ENCODE assay signal across 25 mouse cellular contexts in genomic region chr19:34396276-34396675, GRCm38 (mm10).
DNase-seq lines count a peak whose midpoint lies in the region; ATAC-seq lines count a peak whose summit lies in the region.
"Had no signal": no experiment of that assay in that cellular context is flagged by ENCODE, and none has a peak within 500 bp of the region (broad histone marks: within the 10 kb centered on the region; RNA-seq: fewer than 3 reads in every experiment).

No protein-coding gene starts in this region.

- 81% methylated on average over 9 of the region's 9 CpGs for WGBS in kidney, embryonic 15.5 days
- WGBS in kidney, embryonic 14.5 days = 83% methylated on average over 9 of the region's 9 CpGs
- 93% methylated on average over 9 of the region's 9 CpGs for WGBS in limb, embryonic 10.5 days

- no peaks in the 10 kb centered on the region for H3K27me3 ChIP-seq in kidney, embryonic 15.5 days
- H3K27me3 ChIP-seq in kidney, embryonic 14.5 days (ENCODE audit: control insufficient read depth, insufficient read depth, low read length) = no peaks in the 10 kb centered on the region
- no peaks in the 10 kb centered on the region for H3K27me3 ChIP-seq in limb, embryonic 10.5 days (ENCODE audit: low read depth, poor library complexity, severe bottlenecking)
- H3K27me3 ChIP-seq: liver, embryonic 15.5 days; megakaryocyte, embryonic 14.5 days; midbrain, embryonic 12.5 days; neural tube, embryonic 13.5 days had no signal

- H3K36me3 ChIP-seq in kidney, embryonic 15.5 days = no peaks in the 10 kb centered on the region
- H3K36me3 ChIP-seq in kidney, embryonic 14.5 days (ENCODE audit: control insufficient read depth, insufficient read depth, low read length) = no peaks in the 10 kb centered on the region
- H3K36me3 ChIP-seq in limb, embryonic 10.5 days = no peaks in the 10 kb centered on the region
- H3K36me3 ChIP-seq: heart, embryonic 10.5 days; liver, embryonic 15.5 days; midbrain, embryonic 12.5 days; neural tube, embryonic 13.5 days had no signal

- no peak overlapping the region for H3K4me3 ChIP-seq in kidney, embryonic 15.5 days (replicated peaks)
- H3K4me3 ChIP-seq in kidney, embryonic 14.5 days (ENCODE audit: low read length) = no peak overlapping the region
- no peak overlapping the region for H3K4me3 ChIP-seq in limb, embryonic 10.5 days
- H3K4me3 ChIP-seq: heart, embryonic 10.5 days; liver, embryonic 15.5 days; megakaryocyte, embryonic 14.5 days; midbrain, embryonic 12.5 days; neural tube, embryonic 13.5 days had no signal

- H3K27ac ChIP-seq in kidney, embryonic 15.5 days = 0 out of 2 replicates have a peak overlapping the region, but pooled peaks have one; percentile 6
- H3K27ac ChIP-seq in kidney, embryonic 14.5 days (ENCODE audit: low read depth, low read length) = no peak overlapping the region
- no peak overlapping the region for H3K27ac ChIP-seq in limb, embryonic 10.5 days
- H3K27ac ChIP-seq: heart, embryonic 10.5 days; hindbrain, embryonic 14.5 days; liver, embryonic 15.5 days; midbrain, embryonic 12.5 days; neural tube, embryonic 13.5 days had no signal

- no peaks in the 10 kb centered on the region for H3K9me3 ChIP-seq in kidney, embryonic 15.5 days (replicated peaks)
- no peaks in the 10 kb centered on the region for H3K9me3 ChIP-seq in kidney, embryonic 14.5 days (ENCODE audit: control insufficient read depth, low read length)
- no peaks in the 10 kb centered on the region for H3K9me3 ChIP-seq in limb, embryonic 10.5 days (replicated peaks)
- H3K9me3 ChIP-seq: heart, embryonic 10.5 days; liver, embryonic 15.5 days; megakaryocyte, embryonic 14.5 days; midbrain, embryonic 12.5 days; neural tube, embryonic 13.5 days had no signal

- H3K4me2 ChIP-seq in kidney, embryonic 15.5 days = no peak overlapping the region
- H3K4me2 ChIP-seq in kidney, embryonic 14.5 days (replicated peaks; ENCODE audit: low read depth, low read length) = no peak overlapping the region
- H3K4me2 ChIP-seq: hindbrain, embryonic 14.5 days; liver, embryonic 15.5 days; midbrain, embryonic 12.5 days; neural tube, embryonic 13.5 days had no signal

- H3K9ac ChIP-seq in kidney, embryonic 15.5 days = no peak overlapping the region
- no peak overlapping the region for H3K9ac ChIP-seq in kidney, embryonic 14.5 days (ENCODE audit: low read depth, low read length)
- H3K9ac ChIP-seq: hindbrain, embryonic 14.5 days; liver, embryonic 15.5 days; midbrain, embryonic 12.5 days; neural tube, embryonic 13.5 days had no signal

- DNase-seq in heart, adult 9 months (ENCODE audit: low spot score in 2 of 2) = peak; percentile 17 to 42
- no peak for DNase-seq in heart, postnatal 10 days
- DNase-seq in ES-CJ7 (ENCODE audit: low read depth, low spot score) (peak; percentile 13), R1 (ENCODE audit: low read depth, low spot score) (peak; percentile 50)
- DNase-seq in limb, embryonic 10.5 days (ENCODE audit: low spot score) = no peak
- DNase-seq: adrenal gland, postnatal 10 days; B cell, adult 2 months; cerebellum, adult 11 months; cerebellum, adult 9-10 months; cerebellum, postnatal 36 days; gastrocnemius, postnatal 36 days; layer of hippocampus, postnatal 36 days; liver; lung, postnatal 4 days; thymus, postnatal 4 days had no signal

- peaks cover 2% of the 10 kb centered on the region; the same call in 1 of the 2 replicates for H3K4me1 ChIP-seq in kidney, embryonic 15.5 days
- H3K4me1 ChIP-seq in kidney, embryonic 14.5 days (ENCODE audit: control insufficient read depth, insufficient read depth, low read length) = no peaks in the 10 kb centered on the region
- no peaks in the 10 kb centered on the region for H3K4me1 ChIP-seq in limb, embryonic 10.5 days
- H3K4me1 ChIP-seq: heart, embryonic 10.5 days; liver, embryonic 15.5 days; midbrain, embryonic 12.5 days; neural tube, embryonic 13.5 days had no signal

- intact Hi-C loops in heart, postnatal 10 days (cut with DNase I) = no loop called here

- no peak for ATAC-seq in kidney, embryonic 15.5 days (replicated peaks; ENCODE audit: low FRiP score)
- ATAC-seq in kidney, embryonic 14.5 days (ENCODE audit: low FRiP score, low TSS enrichment) = no peak
- ATAC-seq: forebrain, embryonic 14.5 days; intestine, postnatal 0 days had no signal

Comparison
In these comparisons a context has a peak if more than half of its experiments do, and no peak if none do; other contexts are left out.
1. DNase-seq: peak in heart, adult 9 months (2 of 2), ES-CJ7 (single experiment) and R1 (single experiment); none in heart, postnatal 10 days (0 of 2) and limb, embryonic 10.5 days (single experiment).